9 mouse cellular contexts compared by ENCODE assay signal in the genomic region with DNA sequence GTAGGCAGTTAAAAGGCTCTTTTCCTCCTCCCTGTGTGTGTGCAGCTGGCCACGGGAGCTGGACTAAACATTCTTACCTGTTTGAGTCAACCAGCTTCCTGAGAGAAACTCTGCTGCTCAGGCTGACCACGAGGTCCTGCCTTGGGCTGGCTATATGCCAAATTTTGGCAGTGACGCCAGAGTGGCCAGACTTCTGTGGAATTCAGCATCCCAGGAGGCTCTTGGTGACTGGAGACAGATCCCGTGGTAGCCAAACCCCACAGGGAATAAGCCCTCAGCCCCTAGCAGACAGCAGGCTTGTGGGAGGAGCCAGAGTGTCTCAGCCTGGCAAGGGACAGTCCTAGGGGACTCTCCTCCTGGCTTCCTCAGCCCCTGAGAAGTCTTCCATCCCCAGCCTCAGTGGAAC. TPM values are rescaled to one million over a fixed set of nuclear protein-coding genes. Genes with fewer than 3 reads are reported as not detected.
DNase-seq lines count a peak whose midpoint lies in the region; ATAC-seq lines count a peak whose summit lies in the region.
"Had no signal": no experiment of that assay in that cellular context is flagged by ENCODE, and none has a peak within 500 bp of the region (broad histone marks: within the 10 kb centered on the region; RNA-seq: fewer than 3 reads in every experiment).

No protein-coding gene starts in this region.

- ATAC-seq in midbrain, embryonic 11.5 days (ENCODE audit: low FRiP score), result 0 out of 2 replicates have a peak, but pooled peaks have one; percentile 50
- peak; percentile 59 for ATAC-seq in lung, embryonic 16.5 days (ENCODE audit: low read depth)

- no peaks in the 10 kb centered on the region for H3K9me3 ChIP-seq in midbrain, embryonic 11.5 days (ENCODE audit: control insufficient read depth, low read length)
- no peaks in the 10 kb centered on the region for H3K9me3 ChIP-seq in midbrain, embryonic 10.5 days (replicated peaks)
- H3K9me3 ChIP-seq in embryonic facial prominence, embryonic 10.5 days, result no peaks in the 10 kb centered on the region
- H3K9me3 ChIP-seq in lung, embryonic 16.5 days (ENCODE audit: control insufficient read depth, low read length), result no peaks in the 10 kb centered on the region

- DNase-seq in midbrain, embryonic 11.5 days (ENCODE audit: low spot score, missing footprints), result peak; percentile 65
- DNase-seq in midbrain, embryonic 10.5 days (ENCODE audit: low spot score), result no peak
- DNase-seq in embryonic facial prominence, embryonic 10.5 days (ENCODE audit: low spot score), result peak; percentile 13
- DNase-seq in heart, postnatal 36 days, result peak; percentile 64 to 67
- no peak for DNase-seq in spleen, postnatal 10 days (ENCODE audit: low spot score in 2 of 2)
- DNase-seq in layer of hippocampus, adult 8-10 months (ENCODE audit: low spot score in 2 of 2), result no peak
- no peak for DNase-seq in thymus, adult 18-20 months

- H3K36me3 ChIP-seq in midbrain, embryonic 11.5 days (ENCODE audit: control insufficient read depth, insufficient read depth, low read length), result no peaks in the 10 kb centered on the region
- H3K36me3 ChIP-seq in midbrain, embryonic 10.5 days, result no peaks in the 10 kb centered on the region
- H3K36me3 ChIP-seq in embryonic facial prominence, embryonic 10.5 days (replicated peaks), result no peaks in the 10 kb centered on the region
- H3K36me3 ChIP-seq in lung, embryonic 16.5 days (ENCODE audit: control insufficient read depth, insufficient read depth, low read length), result no peaks in the 10 kb centered on the region

- WGBS in midbrain, embryonic 11.5 days, result 32% methylated on average over 4 of the region's 4 CpGs
- WGBS in midbrain, embryonic 10.5 days, result 38% methylated on average over 4 of the region's 4 CpGs
- WGBS in embryonic facial prominence, embryonic 10.5 days, result 38% methylated on average over 4 of the region's 4 CpGs
- WGBS in lung, embryonic 16.5 days, result 3% methylated on average over 4 of the region's 4 CpGs

- no peak overlapping the region for H3K4me3 ChIP-seq in midbrain, embryonic 11.5 days (ENCODE audit: low read depth, low read length)
- H3K4me3 ChIP-seq in midbrain, embryonic 10.5 days, result no peak overlapping the region
- H3K4me3 ChIP-seq in embryonic facial prominence, embryonic 10.5 days, result no peak overlapping the region
- H3K4me3 ChIP-seq in lung, embryonic 16.5 days (ENCODE audit: low read length), result no peak overlapping the region

- no peak overlapping the region for H3K4me2 ChIP-seq in midbrain, embryonic 11.5 days
- H3K4me2 ChIP-seq in lung, embryonic 16.5 days (ENCODE audit: low read depth, low read length), result no peak overlapping the region

- H3K27ac ChIP-seq in midbrain, embryonic 11.5 days (ENCODE audit: low read depth, low read length), result no peak overlapping the region
- no peak overlapping the region for H3K27ac ChIP-seq in midbrain, embryonic 10.5 days (replicated peaks)
- H3K27ac ChIP-seq in embryonic facial prominence, embryonic 10.5 days (replicated peaks), result no peak overlapping the region; the same call in 1 of the 2 replicates
- H3K27ac ChIP-seq in lung, embryonic 16.5 days (ENCODE audit: low read length), result no peak overlapping the region

- intact Hi-C loops in heart, postnatal 36 days (cut with DNase I), result loop anchor here (2.0 kb wide), 1 partner anchor 89 kb away; the partner anchor contains the start of gene Pparg

- peaks cover 3% of the 10 kb centered on the region; the same call in 1 of the 2 replicates for H3K4me1 ChIP-seq in midbrain, embryonic 11.5 days (ENCODE audit: control insufficient read depth, insufficient read depth, low read length)
- H3K4me1 ChIP-seq in midbrain, embryonic 10.5 days, result peaks cover 16% of the 10 kb centered on the region
- H3K4me1 ChIP-seq in embryonic facial prominence, embryonic 10.5 days, result peaks cover 19% of the 10 kb centered on the region
- peaks cover 21% of the 10 kb centered on the region for H3K4me1 ChIP-seq in lung, embryonic 16.5 days (replicated peaks; ENCODE audit: control insufficient read depth, insufficient read depth, low read length)

- no peaks in the 10 kb centered on the region for H3K27me3 ChIP-seq in midbrain, embryonic 11.5 days (ENCODE audit: control insufficient read depth, insufficient read depth, low read length)
- no peaks in the 10 kb centered on the region for H3K27me3 ChIP-seq in midbrain, embryonic 10.5 days (ENCODE audit: low read depth, poor library complexity, severe bottlenecking)
- H3K27me3 ChIP-seq in embryonic facial prominence, embryonic 10.5 days (replicated peaks; ENCODE audit: low read depth, poor library complexity, severe bottlenecking), result no peaks in the 10 kb centered on the region
- no peaks in the 10 kb centered on the region for H3K27me3 ChIP-seq in lung, embryonic 16.5 days (ENCODE audit: control insufficient read depth, insufficient read depth, low read depth, low read length)

- H3K9ac ChIP-seq in midbrain, embryonic 11.5 days (ENCODE audit: low read length), result no peak overlapping the region
- no peak overlapping the region; the same call in 1 of the 2 replicates for H3K9ac ChIP-seq in lung, embryonic 16.5 days (ENCODE audit: low read length)

RNA-seq across cellular contexts. Expression of gene Timp4, which starts 19.9 kb away (rescaled TPM):
- 0.05 and 0.06 TPM in 2 replicates for polyA plus RNA-seq in midbrain, embryonic 11.5 days (2014; fragmentation: Nextera tagmentation; extraction: Ambion mirVana)
- 0.06 and 0.12 TPM in 2 replicates for polyA plus RNA-seq in midbrain, embryonic 10.5 days (2016; fragmentation: Nextera tagmentation; extraction: Ambion mirVana)
- 0.16 and 0.35 TPM in 2 replicates for polyA plus RNA-seq in embryonic facial prominence, embryonic 10.5 days (2016; fragmentation: Nextera tagmentation; extraction: Ambion mirVana)
- 10 to 100 TPM; 28.0 to 54.6 TPM for total RNA-seq in heart, postnatal 36 days (2021)
- polyA plus RNA-seq in lung, embryonic 16.5 days (2015; fragmentation: Nextera tagmentation; extraction: Ambion mirVana), result 2.3 and 3.0 TPM in 2 replicates
- total RNA-seq in layer of hippocampus, adult 8-10 months (2022), result 10 to 100 TPM; 16.5 to 24.2 (median 23.7) TPM

RNA-seq across cellular contexts. Expression of gene Gm17482, which starts 44.7 kb away (rescaled TPM):
- polyA plus RNA-seq in midbrain, embryonic 11.5 days (2014; fragmentation: Nextera tagmentation; extraction: Ambion mirVana), result not detected in 2 replicates
- not detected in 2 replicates for polyA plus RNA-seq in midbrain, embryonic 10.5 days (2016; fragmentation: Nextera tagmentation; extraction: Ambion mirVana)
- not detected in 2 replicates for polyA plus RNA-seq in embryonic facial prominence, embryonic 10.5 days (2016; fragmentation: Nextera tagmentation; extraction: Ambion mirVana)
- not detected for total RNA-seq in heart, postnatal 36 days (2021)
- polyA plus RNA-seq in lung, embryonic 16.5 days (2015; fragmentation: Nextera tagmentation; extraction: Ambion mirVana), result not detected in 2 replicates
- total RNA-seq in layer of hippocampus, adult 8-10 months (2022), result not detected
- polyA plus RNA-seq: large intestine, adult 2 months had no signal

Comparison
In these comparisons a context has a peak if more than half of its experiments do, and no peak if none do; other contexts are left out.
1. DNase-seq: peak in midbrain, embryonic 11.5 days (single experiment), embryonic facial prominence, embryonic 10.5 days (single experiment) and heart, postnatal 36 days (2 of 2); none in midbrain, embryonic 10.5 days (single experiment), spleen, postnatal 10 days (0 of 2), layer of hippocampus, adult 8-10 months (0 of 2) and thymus, adult 18-20 months (0 of 2).